Mouse (Mus musculus) lung, embryonic 15.5 days (tissue): ENCODE data around the gene Prpf19. TPM values are rescaled to one million over a fixed set of nuclear protein-coding genes. Genes with fewer than 3 reads are reported as not detected.
A peak's percentile ranks its signal among the peaks of the same experiment; 100 is the strongest.

Source experiments
- ATAC-seq: fragments of 200-750 bp; cut with Nextera tagmentation; 2 replicates; pipeline ENCODE4 v1.8.0; 2017; ENCODE audit warnings: moderate number of reproducible peaks, borderline replicate concordance; ENCODE audit not compliant: low FRiP score, low TSS enrichment; ENCODE audit errors: extremely low read depth
- H3K27ac ChIP-seq: fragments of 300-500 bp; sonication (generic); 2 replicates; pipeline ENCODE4 v1.5.1; 2015; ENCODE audit warnings: moderate library complexity, mild to moderate bottlenecking, inconsistent platforms
- H3K27me3 ChIP-seq: fragments of 300-500 bp; sonication (generic); 2 replicates; pipeline ENCODE4 v1.6.1; 2015; ENCODE audit warnings: inconsistent platforms
- H3K36me3 ChIP-seq: fragments of 300-500 bp; sonication (generic); 2 replicates; pipeline ENCODE4 v1.6.1; 2015; ENCODE audit warnings: inconsistent platforms
- H3K4me1 ChIP-seq: fragments of 300-500 bp; sonication (generic); 2 replicates; pipeline ENCODE4 v1.6.1; 2015; ENCODE audit warnings: inconsistent platforms
- H3K4me2 ChIP-seq: fragments of 300-500 bp; sonication (generic); 2 replicates; pipeline ENCODE4 v1.6.1; 2015; ENCODE audit warnings: inconsistent platforms, mild to moderate bottlenecking, moderate library complexity
- H3K4me3 ChIP-seq: fragments of 300-500 bp; sonication (generic); 2 replicates; pipeline ENCODE4 v1.5.1; 2015; ENCODE audit warnings: mild to moderate bottlenecking, inconsistent platforms
- H3K9ac ChIP-seq: fragments of 300-500 bp; sonication (generic); 2 replicates; pipeline ENCODE4 v1.6.1; 2015; ENCODE audit warnings: inconsistent platforms
- H3K9me3 ChIP-seq: fragments of 300-500 bp; sonication (generic); 2 replicates; pipeline ENCODE4 v1.6.1; 2016; ENCODE audit warnings: inconsistent platforms
- WGBS: fragments of 180-500 bp; shearing (Covaris S2); methylation state at CpG from one replicate; pipeline ENCODE4 v1.1.7; 2015; 5-methylcytosine and 5-hydroxymethylcytosine counted together
- polyA plus RNA-seq: library from polyadenylated mRNA; unstranded; fragments of >200 nt; fragmentation: Nextera tagmentation; extraction: Ambion mirVana; gene quantifications from 2 replicates; pipeline ENCODE4 v1.2.1, GENCODE M21; 2015

The Prpf19 gene
- polyA plus RNA-seq, 1 experiment from 2014 or later: 35.8 TPM

- Histone ChIP-seq H3K4me2 (no peak overlapping the region), H3K27me3 (no peaks in the 10 kb centered on the region), H3K36me3 (peaks cover 26% of the 10 kb centered on the region), H3K27ac (no peak overlapping the region), H3K4me3 (no peak overlapping the region), H3K9me3 (no peaks in the 10 kb centered on the region), H3K4me1 (peaks cover 33% of the 10 kb centered on the region), H3K9ac (no peak overlapping the region)
- WGBS: 85% methylated on average over 3 of the region's 3 CpGs
- no peak for ATAC-seq
Observed at GRCm38 (mm10) chr19:10943955-10944354, 48.9 kb downstream of the Prpf19 start.

- Histone ChIP-seq H3K9me3 (no peaks in the 10 kb centered on the region), H3K27ac (no peak overlapping the region), H3K36me3 (peaks cover 26% of the 10 kb centered on the region), H3K4me1 (peaks cover 23% of the 10 kb centered on the region), H3K4me3 (peak overlapping the region; percentile 77; the same call in 1 of the 2 replicates), H3K4me2 (peak overlapping the region; percentile 91), H3K9ac (no peak overlapping the region), H3K27me3 (no peaks in the 10 kb centered on the region)
- 75% methylated on average over 3 of the region's 3 CpGs for WGBS
- ATAC-seq: no peak
Observed at GRCm38 (mm10) chr19:10946506-10946905, 51.5 kb downstream of the Prpf19 start.

DNA sequence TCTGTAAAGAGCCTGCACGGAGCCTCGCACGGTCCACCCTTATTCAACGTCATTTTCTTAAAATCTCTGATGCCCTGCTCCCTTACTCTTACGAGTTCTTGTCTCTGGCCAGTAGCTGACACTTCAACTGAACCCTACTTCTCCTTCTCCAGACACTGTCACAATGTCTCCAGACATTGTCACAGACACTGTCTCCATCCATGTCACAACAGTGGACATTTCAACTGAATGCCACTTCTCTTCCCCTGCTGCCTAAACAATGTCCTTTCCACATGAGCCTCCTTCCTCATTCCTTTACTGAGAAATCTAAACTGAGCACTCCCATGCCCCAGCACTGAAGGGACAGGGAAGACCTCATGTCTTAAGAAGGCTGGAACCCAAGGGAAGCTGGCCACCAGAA is 52.2 kb downstream of the Prpf19 start:
- peak overlapping the region; percentile 77 for H3K4me3 ChIP-seq
- H3K36me3 ChIP-seq: peaks cover 26% of the 10 kb centered on the region
- no peaks in the 10 kb centered on the region for H3K9me3 ChIP-seq
- peaks cover 30% of the 10 kb centered on the region for H3K4me1 ChIP-seq
- H3K4me2 ChIP-seq: peak overlapping the region; percentile 91
- 91% methylated on average over 5 of the region's 5 CpGs for WGBS
- peak overlapping the region; percentile 82; the same call in 1 of the 2 replicates for H3K9ac ChIP-seq
- H3K27me3 ChIP-seq: no peaks in the 10 kb centered on the region
- ATAC-seq: no peak
- no peak overlapping the region for H3K27ac ChIP-seq

DNA sequence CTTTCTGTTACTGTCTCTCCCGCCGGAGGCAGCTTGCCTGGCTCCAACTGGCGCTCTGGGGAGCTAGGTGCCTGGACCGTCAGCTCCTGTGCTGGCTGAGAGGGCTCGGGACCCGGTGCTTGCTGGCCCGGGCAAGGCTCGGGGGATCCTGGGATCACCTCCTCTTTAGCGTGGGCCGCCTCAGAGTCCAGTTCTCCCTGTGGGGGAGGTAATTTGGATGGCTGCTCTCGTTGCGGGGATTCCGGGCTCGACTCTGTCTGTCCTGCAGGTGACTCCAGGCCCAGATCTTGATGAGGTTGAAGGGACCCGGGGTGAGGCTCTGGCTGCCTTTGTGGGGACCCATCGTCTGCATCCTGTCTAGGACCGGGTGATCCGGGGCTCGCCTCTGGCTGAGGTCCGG is 53.4 kb downstream of the Prpf19 start:
- peaks cover 34% of the 10 kb centered on the region for H3K4me1 ChIP-seq
- WGBS: 0% methylated on average over 20 of the region's 20 CpGs
- ATAC-seq: no peak

DNA sequence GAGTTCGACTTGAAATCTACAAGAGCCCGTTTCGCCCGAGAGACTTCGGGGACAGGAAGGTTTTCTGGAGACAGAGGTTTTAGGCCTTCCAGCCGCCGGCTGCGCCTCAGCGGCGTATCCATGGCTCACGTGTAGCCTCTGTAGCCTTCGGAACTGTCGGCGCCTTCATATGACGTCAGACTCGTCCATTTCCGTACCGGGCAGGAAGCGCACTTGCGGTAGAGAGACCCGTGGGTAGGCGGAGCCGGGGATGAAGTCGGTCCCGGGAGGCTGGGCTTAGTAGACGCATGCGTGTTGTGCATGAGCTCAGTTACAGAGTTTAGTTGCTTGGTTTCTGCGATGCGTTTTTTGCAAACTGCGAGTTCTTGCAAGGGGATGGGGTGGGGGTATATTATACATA is 54.1 kb downstream of the Prpf19 start, which contains the start of gene Ccdc86:
Ccdc86 (minus strand) TSS at position 155 of the 400 bp plus-strand sequence.
- H3K9me3 ChIP-seq: no peaks in the 10 kb centered on the region
- peak within 1 kb of the TSS; percentile 91 for H3K4me2 ChIP-seq
- peak within 1 kb of the TSS; percentile 77 for H3K4me3 ChIP-seq
- under 1% methylated on average over 30 of the region's 30 CpGs for WGBS
- H3K36me3 ChIP-seq: peaks cover 10% of the 10 kb centered on the region
- peaks cover 34% of the 10 kb centered on the region for H3K4me1 ChIP-seq
- peak within 1 kb of the TSS; percentile 82 for H3K9ac ChIP-seq
- H3K27ac ChIP-seq: peak within 1 kb of the TSS; percentile 38; the same call in 1 of the 2 replicates
- H3K27me3 ChIP-seq: 0 out of 2 replicates have a peak, but pooled peaks cover 3% of the 10 kb centered on the region
- peak; percentile 93 for ATAC-seq

More for the DNA sequence above, 53.4 kb downstream of the Prpf19 start:
- Histone ChIP-seq H3K4me2 (peak overlapping the region; percentile 91), H3K27me3 (0 out of 2 replicates have a peak, but pooled peaks cover 3% of the 10 kb centered on the region), H3K4me3 (peak overlapping the region; percentile 77), H3K9ac (peak overlapping the region; percentile 82), H3K27ac (no peak overlapping the region), H3K9me3 (no peaks in the 10 kb centered on the region), H3K36me3 (peaks cover 15% of the 10 kb centered on the region)

GRCm38 (mm10) chr19:10949558-10949957 is 54.5 kb downstream of the Prpf19 start:
- Histone ChIP-seq H3K4me3 (peak overlapping the region; percentile 77), H3K4me1 (peaks cover 34% of the 10 kb centered on the region), H3K36me3 (peaks cover 6% of the 10 kb centered on the region), H3K27ac (peak overlapping the region; percentile 38; the same call in 1 of the 2 replicates), H3K4me2 (peak overlapping the region; percentile 91), H3K27me3 (0 out of 2 replicates have a peak, but pooled peaks cover 3% of the 10 kb centered on the region), H3K9me3 (no peaks in the 10 kb centered on the region), H3K9ac (peak overlapping the region; percentile 13; the same call in 1 of the 2 replicates)
- WGBS: 27% methylated on average over 9 of the region's 9 CpGs
- ATAC-seq: no peak

- H3K9me3 ChIP-seq: no peaks in the 10 kb centered on the region
- peak overlapping the region; percentile 9; the same call in 1 of the 2 replicates for H3K4me2 ChIP-seq
- H3K27me3 ChIP-seq: peaks cover 7% of the 10 kb centered on the region; the same call in 1 of the 2 replicates
- no peaks in the 10 kb centered on the region for H3K36me3 ChIP-seq
- peak overlapping the region; percentile 79 for H3K27ac ChIP-seq
- H3K4me3 ChIP-seq: no peak overlapping the region
- peaks cover 25% of the 10 kb centered on the region for H3K4me1 ChIP-seq
- WGBS: 40% methylated on average over 11 of the region's 11 CpGs
- ATAC-seq: peak; percentile 69
- no peak overlapping the region for H3K9ac ChIP-seq
Observed at GRCm38 (mm10) chr19:10952021-10952939, 57.2 kb downstream of the Prpf19 start.

Other genes starting within 250 kb of the Prpf19 start
- not detected in 2 replicates for gene Pga5, start 217.2 kb upstream of the Prpf19 start, polyA plus RNA-seq
- 30.3 and 33.4 TPM in 2 replicates for gene Vps37c, start 206.5 kb upstream of the Prpf19 start, polyA plus RNA-seq
- 0.45 and 0.91 TPM in 2 replicates for gene Cd5, start 156.2 kb upstream of the Prpf19 start, polyA plus RNA-seq
- gene Cd6, start 65.2 kb upstream of the Prpf19 start, polyA plus RNA-seq: 0.11 and 0.60 TPM in 2 replicates
- 0.42 and 0.46 TPM in 2 replicates for gene Slc15a3, start 55.5 kb upstream of the Prpf19 start, polyA plus RNA-seq
- 75.9 TPM in 2 replicates for gene Tmem132a, start 25.3 kb upstream of the Prpf19 start, polyA plus RNA-seq
- gene Tmem109, start 13.2 kb upstream of the Prpf19 start, polyA plus RNA-seq: 138 TPM in 2 replicates
- not detected in 2 replicates for gene Zp1, start 25.4 kb downstream of the Prpf19 start, polyA plus RNA-seq
- gene Ptgdr2, start 41.9 kb downstream of the Prpf19 start, polyA plus RNA-seq: 0.09 and 0.11 TPM in 2 replicates
- gene Ccdc86, start 54.0 kb downstream of the Prpf19 start, polyA plus RNA-seq: 26.2 and 26.6 TPM in 2 replicates
- not detected in 2 replicates for gene Ms4a10, start 79.4 kb downstream of the Prpf19 start, polyA plus RNA-seq
- 0.27 TPM in 1 of 2 replicates, not detected in the other for gene Ms4a15, start 98.0 kb downstream of the Prpf19 start, polyA plus RNA-seq
- gene Ms4a18, start 122.8 kb downstream of the Prpf19 start, polyA plus RNA-seq: not detected in 2 replicates
- gene Ms4a8a, start 185.9 kb downstream of the Prpf19 start, polyA plus RNA-seq: 0.19 TPM in 1 of 2 replicates, not detected in the other
- not detected in 2 replicates for gene 1700017D01Rik, start 235.6 kb downstream of the Prpf19 start, polyA plus RNA-seq